Mouse (Mus musculus): ENCODE results near the gene Fam81a. TPM values are rescaled to one million over a fixed set of nuclear protein-coding genes. Genes with fewer than 3 reads are reported as not detected.
A peak's percentile ranks its signal among the peaks of the same experiment; 100 is the strongest.

The Fam81a gene
- polyA plus RNA-seq (2016; fragmentation: Nextera tagmentation; extraction: Ambion mirVana) = 3.8 and 4.7 TPM in 2 replicates

DNA sequence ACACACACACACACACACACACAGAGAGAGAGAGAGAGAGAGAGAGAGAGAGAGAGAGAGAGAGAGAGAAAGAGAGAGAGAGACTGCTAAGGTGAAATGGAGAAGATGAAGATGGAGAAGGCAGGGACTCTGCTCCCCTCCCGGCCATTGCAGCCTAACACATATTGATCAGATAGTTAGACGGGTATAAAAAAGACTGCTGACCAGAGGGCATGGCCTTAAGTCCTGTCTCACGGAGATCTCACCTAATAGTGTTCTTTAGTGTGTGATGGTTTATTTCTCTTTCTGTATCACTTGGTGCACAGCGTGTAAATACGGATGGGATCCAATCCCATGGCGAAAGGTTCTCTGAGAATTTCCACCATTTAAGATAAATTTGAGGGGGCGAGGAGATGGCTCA lies at the start of gene Fam81a:
Gene Fam81a, minus strand, starts transcription at position 101 of the 400 bp plus-strand sequence.
- H3K4me1 ChIP-seq = peaks cover 15% of the 10 kb centered on the region
- H3K4me3 ChIP-seq = peak within 1 kb of the TSS; percentile 70
- no peaks in the 10 kb centered on the region for H3K36me3 ChIP-seq
- no peaks in the 10 kb centered on the region for H3K9me3 ChIP-seq
- peaks cover 48% of the 10 kb centered on the region for H3K27me3 ChIP-seq
- no peak for ATAC-seq (ENCODE audit: low FRiP score, low read depth)
- H3K9ac ChIP-seq (replicated peaks) = peak within 1 kb of the TSS; percentile 61
- H3K4me2 ChIP-seq (replicated peaks) = peak within 1 kb of the TSS; percentile 96
- H3K27ac ChIP-seq (replicated peaks) = no peak within 1 kb of the TSS
- 75% methylated on average over 7 of the region's 7 CpGs for WGBS

DNA sequence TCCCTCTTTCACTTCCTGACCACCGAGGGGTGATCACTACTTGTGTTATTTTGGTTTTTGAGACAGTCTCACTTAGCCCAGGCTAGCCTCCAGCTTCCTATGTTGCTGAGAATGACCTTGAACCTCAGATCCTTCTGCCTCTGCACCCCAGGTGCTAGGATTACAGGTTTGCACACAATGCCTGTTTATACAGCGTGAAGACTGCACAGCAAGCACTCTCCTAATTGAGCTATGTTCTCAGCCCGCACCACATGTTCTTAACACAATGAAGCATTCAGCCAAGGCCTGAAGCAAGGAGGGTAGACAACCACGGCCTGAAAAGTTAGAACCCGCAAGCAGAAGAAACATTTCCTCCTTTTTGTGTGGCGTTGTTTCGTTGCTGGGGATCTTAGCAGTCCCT lies 40.3 kb upstream of the Fam81a start:
- Histone ChIP-seq H3K27ac (replicated peaks) (no peak overlapping the region), H3K9ac (replicated peaks) (no peak overlapping the region), H3K36me3 (no peaks in the 10 kb centered on the region), H3K4me3 (no peak overlapping the region), H3K4me2 (replicated peaks) (no peak overlapping the region), H3K27me3 (no peaks in the 10 kb centered on the region), H3K9me3 (no peaks in the 10 kb centered on the region), H3K4me1 (peaks cover 16% of the 10 kb centered on the region; the same call in 1 of the 2 replicates)
- WGBS = 52% methylated on average over 7 of the region's 7 CpGs
- ATAC-seq (ENCODE audit: low FRiP score, low read depth) = no peak

DNA sequence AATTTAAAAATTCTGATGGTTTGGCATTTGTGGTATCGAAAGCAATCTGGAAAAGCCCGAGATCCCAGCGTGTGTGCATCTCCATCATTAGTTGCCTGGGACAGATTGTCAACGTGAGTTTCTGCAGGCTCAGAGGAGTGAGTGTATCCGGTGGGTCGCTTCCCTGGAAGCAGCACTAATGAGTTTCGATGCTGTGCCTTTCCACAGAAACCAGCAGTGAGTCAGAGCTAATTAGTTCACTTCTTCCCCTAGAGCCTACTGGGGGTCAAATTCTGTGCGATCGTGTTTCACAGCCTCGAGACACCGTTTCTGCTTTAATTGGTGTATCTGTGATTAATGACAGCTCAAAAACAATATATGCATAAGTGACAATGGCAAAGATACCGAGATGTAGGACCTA lies 39.4 kb upstream of the Fam81a start:
- ATAC-seq (ENCODE audit: low FRiP score, low read depth) = no peak
- peaks cover 16% of the 10 kb centered on the region; the same call in 1 of the 2 replicates for H3K4me1 ChIP-seq
- H3K4me3 ChIP-seq = no peak overlapping the region
- no peaks in the 10 kb centered on the region for H3K9me3 ChIP-seq
- no peak overlapping the region for H3K27ac ChIP-seq (replicated peaks)
- no peaks in the 10 kb centered on the region for H3K27me3 ChIP-seq
- H3K4me2 ChIP-seq (replicated peaks) = no peak overlapping the region
- H3K9ac ChIP-seq (replicated peaks) = no peak overlapping the region
- H3K36me3 ChIP-seq = no peaks in the 10 kb centered on the region
- WGBS = 68% methylated on average over 12 of the region's 12 CpGs

DNA sequence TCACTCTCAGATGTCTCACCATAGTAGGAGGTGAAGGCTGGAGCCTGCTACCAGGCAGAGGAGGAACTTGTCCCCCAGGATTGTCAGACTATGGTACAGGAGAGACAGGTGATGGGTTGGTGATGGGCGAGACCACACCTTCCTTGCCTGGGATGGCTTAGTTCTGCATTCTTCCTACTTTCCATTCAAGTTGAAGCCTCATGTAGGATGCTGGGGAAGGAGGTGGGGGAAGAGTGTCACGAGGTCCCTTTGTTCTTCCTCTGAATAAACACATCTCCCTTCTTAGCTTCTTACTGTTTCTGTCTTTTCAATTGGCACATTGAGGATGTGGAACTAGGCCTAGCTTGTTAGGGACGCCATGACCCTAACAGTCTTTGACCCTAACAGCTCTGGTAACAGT lies 33.9 kb upstream of the Fam81a start:
- Histone ChIP-seq H3K36me3 (no peaks in the 10 kb centered on the region), H3K4me2 (replicated peaks) (no peak overlapping the region), H3K27me3 (no peaks in the 10 kb centered on the region), H3K27ac (replicated peaks) (no peak overlapping the region), H3K4me1 (peaks cover 19% of the 10 kb centered on the region), H3K9me3 (no peaks in the 10 kb centered on the region), H3K4me3 (no peak overlapping the region), H3K9ac (replicated peaks) (no peak overlapping the region)
- no peak for ATAC-seq (ENCODE audit: low FRiP score, low read depth)
- WGBS = 71% methylated on average over 3 of the region's 3 CpGs

DNA sequence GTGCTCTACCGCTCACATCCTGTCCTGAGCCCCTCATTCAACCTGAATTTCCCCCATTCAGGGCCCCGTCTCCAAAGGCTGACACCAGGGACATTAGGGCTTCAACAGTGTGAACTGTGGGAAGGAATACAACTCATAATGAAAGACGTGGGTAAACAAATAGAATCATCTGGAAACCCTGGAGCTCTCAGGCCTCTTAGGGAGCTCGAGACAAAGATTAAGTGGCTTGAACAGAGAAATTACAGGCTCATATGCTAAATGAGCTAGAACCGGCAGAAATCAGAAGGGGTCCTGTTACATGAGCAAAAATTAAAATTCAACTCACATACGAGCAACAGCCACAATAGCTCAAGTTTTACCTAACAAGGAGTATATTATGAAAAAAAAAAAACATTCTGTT lies 32.5 kb upstream of the Fam81a start:
- H3K9me3 ChIP-seq = no peaks in the 10 kb centered on the region
- H3K4me2 ChIP-seq (replicated peaks) = no peak overlapping the region
- no peaks in the 10 kb centered on the region for H3K36me3 ChIP-seq
- H3K9ac ChIP-seq (replicated peaks) = no peak overlapping the region; the same call in 1 of the 2 replicates
- no peak overlapping the region for H3K4me3 ChIP-seq
- H3K27ac ChIP-seq (replicated peaks) = peak overlapping the region; percentile 74
- H3K27me3 ChIP-seq = no peaks in the 10 kb centered on the region
- H3K4me1 ChIP-seq = peaks cover 18% of the 10 kb centered on the region
- WGBS = 33% methylated on average over 6 of the region's 6 CpGs
- ATAC-seq (ENCODE audit: low FRiP score, low read depth) = no peak

DNA sequence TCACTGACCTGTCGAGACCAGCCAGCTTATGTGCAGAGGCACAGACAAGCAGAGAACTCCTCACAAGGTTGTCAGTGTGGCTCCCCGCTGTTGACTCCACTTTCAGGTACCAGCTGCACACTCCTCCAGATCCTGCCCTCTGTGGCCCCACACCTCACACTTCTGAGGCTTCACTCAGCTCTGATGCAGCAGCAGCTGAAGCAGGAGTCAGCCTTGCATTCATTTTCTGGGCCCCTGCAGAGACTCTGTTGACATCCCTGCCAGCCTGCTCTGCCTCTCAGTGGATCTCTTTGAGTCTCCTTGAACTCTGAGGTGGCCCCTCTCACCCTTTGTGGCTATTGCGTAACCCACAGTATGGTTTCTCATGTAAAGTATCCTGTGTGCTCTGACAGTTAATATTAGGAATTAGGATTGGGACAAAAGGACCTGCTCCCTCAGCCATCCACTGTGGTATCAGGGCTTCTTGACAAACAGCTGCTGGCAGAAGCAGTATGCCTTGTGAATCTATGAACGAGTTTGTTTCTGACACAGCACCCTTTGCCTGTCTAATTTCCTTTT lies 32.0 kb upstream of the Fam81a start:
- no peak overlapping the region for H3K4me2 ChIP-seq (replicated peaks)
- WGBS = 40% methylated on average over 4 of the region's 4 CpGs
- H3K4me3 ChIP-seq = no peak overlapping the region
- H3K4me1 ChIP-seq = peaks cover 18% of the 10 kb centered on the region
- H3K9ac ChIP-seq (replicated peaks) = no peak overlapping the region; the same call in 1 of the 2 replicates
- no peaks in the 10 kb centered on the region for H3K27me3 ChIP-seq
- peak overlapping the region; percentile 74 for H3K27ac ChIP-seq (replicated peaks)
- H3K9me3 ChIP-seq = no peaks in the 10 kb centered on the region
- no peaks in the 10 kb centered on the region for H3K36me3 ChIP-seq
- peak; percentile 30; the same call in 1 of the 2 replicates for ATAC-seq (ENCODE audit: low FRiP score, low read depth)

DNA sequence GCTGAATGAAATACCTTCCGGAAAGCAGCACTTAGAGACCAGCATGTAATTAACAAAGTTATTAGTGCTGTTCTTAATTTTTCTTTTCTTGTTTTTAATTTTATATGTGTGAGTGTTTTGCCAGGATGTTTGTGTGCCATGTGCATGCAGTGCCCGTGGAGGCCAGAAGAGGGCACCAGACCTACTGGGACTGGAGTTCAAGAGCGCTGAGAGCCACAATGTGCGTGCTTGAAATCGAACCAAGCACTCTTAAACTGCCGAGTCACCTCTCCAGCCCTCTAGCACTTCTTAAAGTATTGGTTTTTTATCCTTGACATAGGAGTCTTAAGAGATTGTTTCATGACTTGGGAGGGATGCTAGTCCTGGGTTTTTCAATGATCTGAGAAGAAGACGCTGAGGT lies 26.6 kb upstream of the Fam81a start:
- Histone ChIP-seq H3K9ac (replicated peaks) (no peak overlapping the region), H3K27me3 (no peaks in the 10 kb centered on the region), H3K27ac (replicated peaks) (no peak overlapping the region), H3K36me3 (no peaks in the 10 kb centered on the region), H3K4me1 (peaks cover 3% of the 10 kb centered on the region; the same call in 1 of the 2 replicates), H3K4me2 (replicated peaks) (no peak overlapping the region), H3K4me3 (no peak overlapping the region), H3K9me3 (no peaks in the 10 kb centered on the region)
- WGBS = 86% methylated on average over 7 of the region's 7 CpGs
- no peak for ATAC-seq (ENCODE audit: low FRiP score, low read depth)

DNA sequence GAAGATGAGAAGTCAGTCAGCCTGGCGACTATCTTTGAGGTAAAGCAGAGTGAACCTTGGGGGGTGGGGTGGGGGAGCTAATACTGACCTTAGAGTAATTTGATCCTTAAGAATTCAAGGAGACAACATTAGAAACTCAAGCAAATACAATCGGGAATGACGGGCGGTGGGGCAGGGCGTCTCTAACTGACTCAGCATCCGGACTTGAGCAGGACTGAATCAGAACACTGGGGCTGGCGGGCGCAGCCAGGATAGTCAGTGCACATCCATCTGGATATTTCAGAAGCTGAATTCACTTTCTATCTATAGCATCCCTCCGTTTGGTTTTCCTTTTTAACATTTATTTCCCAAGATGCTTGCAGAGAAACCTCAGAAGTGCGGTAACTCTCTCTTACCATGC lies 17.7 kb upstream of the Fam81a start:
- ATAC-seq (ENCODE audit: low FRiP score, low read depth) = no peak
- no peak overlapping the region for H3K27ac ChIP-seq (replicated peaks)
- H3K4me3 ChIP-seq = no peak overlapping the region
- no peaks in the 10 kb centered on the region for H3K27me3 ChIP-seq
- H3K9me3 ChIP-seq = no peaks in the 10 kb centered on the region
- H3K9ac ChIP-seq (replicated peaks) = no peak overlapping the region
- no peaks in the 10 kb centered on the region for H3K4me1 ChIP-seq
- 83% methylated on average over 10 of the region's 10 CpGs for WGBS
- no peaks in the 10 kb centered on the region for H3K36me3 ChIP-seq
- no peak overlapping the region for H3K4me2 ChIP-seq (replicated peaks)

DNA sequence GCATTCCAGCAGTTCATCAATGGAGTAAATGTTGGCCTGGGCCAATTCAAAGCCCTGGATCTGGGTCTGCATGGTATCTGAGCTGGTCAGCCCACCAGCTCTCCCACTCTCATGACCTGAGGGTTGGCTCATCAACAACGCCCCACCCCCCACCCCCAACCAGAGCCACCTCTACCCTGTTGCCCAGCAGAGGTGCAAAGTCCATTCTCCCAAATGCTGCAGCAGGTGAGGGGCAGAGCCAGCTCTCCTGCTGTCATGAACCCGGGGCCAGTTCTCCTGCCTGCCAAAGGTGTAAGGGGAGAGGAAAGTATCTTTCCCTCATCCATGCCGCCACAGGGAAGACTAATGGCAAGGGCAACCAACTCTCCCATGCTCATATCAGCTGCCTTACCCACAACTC lies 5.3 kb upstream of the Fam81a start:
- no peak overlapping the region for H3K27ac ChIP-seq (replicated peaks)
- H3K4me3 ChIP-seq = no peak overlapping the region
- H3K9me3 ChIP-seq = no peaks in the 10 kb centered on the region
- no peak overlapping the region for H3K4me2 ChIP-seq (replicated peaks)
- no peaks in the 10 kb centered on the region for H3K4me1 ChIP-seq
- no peaks in the 10 kb centered on the region for H3K36me3 ChIP-seq
- 90% methylated on average over 3 of the region's 3 CpGs for WGBS
- peaks cover 10% of the 10 kb centered on the region for H3K27me3 ChIP-seq
- no peak for ATAC-seq (ENCODE audit: low FRiP score, low read depth)
- H3K9ac ChIP-seq (replicated peaks) = no peak overlapping the region

DNA sequence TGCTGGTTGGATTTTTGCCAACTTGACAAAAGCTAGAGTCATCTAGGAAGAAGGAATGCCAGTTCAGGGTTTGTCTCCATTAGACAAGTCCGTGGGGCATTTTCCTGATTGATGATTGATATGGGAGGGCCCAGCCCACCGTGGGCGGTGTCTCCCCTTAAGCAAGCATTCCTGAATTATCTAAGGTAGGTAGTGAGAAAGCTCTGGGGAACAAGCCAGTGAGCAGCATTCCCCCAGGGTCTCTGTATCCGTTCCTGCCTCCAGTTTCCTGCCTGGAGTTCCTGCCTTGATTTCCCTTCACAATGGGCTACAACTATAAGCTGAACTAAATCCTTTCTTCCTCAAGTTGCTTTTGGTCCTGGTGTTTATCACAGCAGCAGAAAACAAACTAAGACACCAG lies 3.1 kb upstream of the Fam81a start:
- 86% methylated on average over 4 of the region's 4 CpGs for WGBS
- H3K27ac ChIP-seq (replicated peaks) = no peak overlapping the region
- no peak for ATAC-seq (ENCODE audit: low FRiP score, low read depth)
- no peak overlapping the region for H3K4me2 ChIP-seq (replicated peaks)
- H3K4me3 ChIP-seq = no peak overlapping the region
- H3K36me3 ChIP-seq = no peaks in the 10 kb centered on the region
- no peaks in the 10 kb centered on the region for H3K9me3 ChIP-seq
- no peak overlapping the region for H3K9ac ChIP-seq (replicated peaks)
- peaks cover 15% of the 10 kb centered on the region for H3K4me1 ChIP-seq
- peaks cover 32% of the 10 kb centered on the region for H3K27me3 ChIP-seq

DNA sequence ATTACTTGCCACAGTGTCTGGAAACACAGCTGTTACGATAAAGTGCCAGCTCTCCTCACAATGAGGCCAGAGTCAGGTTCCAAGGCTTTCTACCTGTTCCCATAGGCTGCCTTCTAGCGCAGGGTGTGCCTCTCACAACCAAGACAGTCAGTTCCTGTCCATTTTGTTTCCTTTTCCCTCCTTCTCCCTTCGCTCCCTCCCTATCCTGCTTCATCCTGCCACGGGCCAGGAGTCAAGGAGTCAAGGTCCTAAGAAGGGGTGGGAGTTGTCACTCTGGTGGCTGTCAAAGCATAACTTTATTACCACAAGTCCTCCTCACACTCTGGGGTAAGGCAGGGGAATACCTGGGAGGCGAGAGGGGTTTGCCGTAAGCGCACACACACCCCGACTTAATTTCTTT lies 966 bp upstream of the Fam81a start:
- no peaks in the 10 kb centered on the region for H3K36me3 ChIP-seq
- H3K27me3 ChIP-seq = peaks cover 47% of the 10 kb centered on the region
- no peak overlapping the region for H3K4me3 ChIP-seq
- peaks cover 15% of the 10 kb centered on the region for H3K4me1 ChIP-seq
- no peak overlapping the region for H3K9ac ChIP-seq (replicated peaks)
- ATAC-seq (ENCODE audit: low FRiP score, low read depth) = no peak
- WGBS = 73% methylated on average over 8 of the region's 8 CpGs
- no peak overlapping the region for H3K27ac ChIP-seq (replicated peaks)
- no peak overlapping the region for H3K4me2 ChIP-seq (replicated peaks)
- H3K9me3 ChIP-seq = no peaks in the 10 kb centered on the region

DNA sequence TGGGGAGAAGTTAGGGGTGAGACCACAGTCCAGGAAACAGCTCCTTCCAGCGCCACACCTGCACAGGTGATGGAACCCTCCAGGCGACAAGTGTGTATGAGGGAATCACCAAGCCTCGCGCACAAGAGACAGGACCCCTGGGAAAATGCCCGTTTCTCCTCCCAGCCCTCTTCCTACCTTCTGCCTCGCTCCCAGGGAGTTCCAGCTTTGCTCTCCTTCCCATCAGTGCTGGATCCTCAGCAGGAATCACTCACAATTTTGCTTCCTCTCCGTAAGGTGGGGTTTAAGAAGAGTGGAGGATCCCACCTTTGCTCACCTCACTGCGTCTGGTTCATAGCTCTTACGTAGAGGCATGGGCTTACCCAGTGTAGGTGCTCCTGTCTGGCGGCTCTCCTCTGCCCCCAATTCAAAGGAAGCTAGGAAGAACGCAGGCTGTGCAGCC lies 454 bp downstream of the Fam81a start:
- Histone ChIP-seq H3K4me2 (replicated peaks) (peak overlapping the region; percentile 96), H3K4me1 (peaks cover 20% of the 10 kb centered on the region), H3K4me3 (peak overlapping the region; percentile 70), H3K9ac (replicated peaks) (peak overlapping the region; percentile 61; the same call in 1 of the 2 replicates), H3K36me3 (no peaks in the 10 kb centered on the region), H3K27ac (replicated peaks) (no peak overlapping the region), H3K9me3 (no peaks in the 10 kb centered on the region), H3K27me3 (peaks cover 48% of the 10 kb centered on the region)
- WGBS = 4% methylated on average over 11 of the region's 11 CpGs
- ATAC-seq (ENCODE audit: low FRiP score, low read depth) = no peak; the same call in 1 of the 2 replicates

Data from midbrain, embryonic 12.5 days (tissue).